Mouse (Mus musculus): ENCODE data around the gene Kif5c. TPM values are rescaled to one million over a fixed set of nuclear protein-coding genes. Genes with fewer than 3 reads are reported as not detected.

The Kif5c gene
- polyA plus RNA-seq, 1 experiment from 2014 or later = 11.3 TPM

- Histone ChIP-seq H3K36me3 (ENCODE audit: control insufficient read depth, insufficient read depth, low read length) (no peaks in the 10 kb centered on the region), H3K9me3 (ENCODE audit: control insufficient read depth, low read length) (no peaks in the 10 kb centered on the region), H3K9ac (ENCODE audit: low read length) (no peak overlapping the region), H3K27ac (ENCODE audit: low read depth) (no peak overlapping the region), H3K4me3 (ENCODE audit: low read depth, low read length) (no peak overlapping the region), H3K4me2 (ENCODE audit: low read length) (no peak overlapping the region), H3K27me3 (replicated peaks; ENCODE audit: control insufficient read depth, insufficient read depth, low read length) (no peaks in the 10 kb centered on the region), H3K4me1 (replicated peaks; ENCODE audit: control insufficient read depth, insufficient read depth, low read length) (0 out of 2 replicates have a peak, but pooled peaks cover 2% of the 10 kb centered on the region)
- WGBS = 87% methylated on average over 11 of the region's 11 CpGs
- ATAC-seq (replicated peaks; ENCODE audit: low FRiP score, low TSS enrichment, low read depth) = no peak
- no peak for DNase-seq (ENCODE audit: low spot score)
Observed at GRCm38 (mm10) chr2:49726672-49727071, 107.6 kb downstream of the Kif5c start.

- Histone ChIP-seq H3K9ac (ENCODE audit: low read length) (no peak overlapping the region), H3K27me3 (replicated peaks; ENCODE audit: control insufficient read depth, insufficient read depth, low read length) (no peaks in the 10 kb centered on the region), H3K36me3 (ENCODE audit: control insufficient read depth, insufficient read depth, low read length) (no peaks in the 10 kb centered on the region), H3K27ac (ENCODE audit: low read depth) (no peak overlapping the region), H3K4me3 (ENCODE audit: low read depth, low read length) (no peak overlapping the region), H3K4me2 (ENCODE audit: low read length) (no peak overlapping the region), H3K4me1 (replicated peaks; ENCODE audit: control insufficient read depth, insufficient read depth, low read length) (0 out of 2 replicates have a peak, but pooled peaks cover 2% of the 10 kb centered on the region), H3K9me3 (ENCODE audit: control insufficient read depth, low read length) (no peaks in the 10 kb centered on the region)
- no peak; the same call in 1 of the 2 replicates for ATAC-seq (replicated peaks; ENCODE audit: low FRiP score, low TSS enrichment, low read depth)
- DNase-seq (ENCODE audit: low spot score) = no peak
- 16% methylated on average over 7 of the region's 7 CpGs for WGBS
Observed at GRCm38 (mm10) chr2:49727199-49727598, 108.1 kb downstream of the Kif5c start.

DNA sequence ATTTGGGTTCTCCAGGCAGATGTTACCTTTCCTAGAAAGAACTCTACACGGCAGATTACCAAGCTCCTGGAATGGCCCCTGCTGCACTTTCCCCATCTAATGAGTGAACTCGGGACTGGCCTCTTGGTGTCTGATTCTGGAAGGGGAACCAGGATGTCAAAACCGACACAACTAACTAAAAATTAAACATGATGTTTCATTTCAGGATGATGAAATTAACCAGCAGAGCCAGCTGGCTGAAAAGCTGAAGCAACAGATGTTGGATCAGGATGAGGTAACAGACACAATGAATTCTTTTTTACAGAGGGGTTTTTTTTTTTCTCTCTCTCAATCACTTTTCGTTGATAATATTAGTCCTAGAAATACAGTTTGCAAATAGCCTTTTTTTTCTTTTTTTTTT lies 108.6 kb downstream of the Kif5c start:
- H3K4me1 ChIP-seq (replicated peaks; ENCODE audit: control insufficient read depth, insufficient read depth, low read length) = 0 out of 2 replicates have a peak, but pooled peaks cover 2% of the 10 kb centered on the region
- H3K27ac ChIP-seq (ENCODE audit: low read depth) = no peak overlapping the region
- no peak overlapping the region for H3K4me2 ChIP-seq (ENCODE audit: low read length)
- no peaks in the 10 kb centered on the region for H3K27me3 ChIP-seq (replicated peaks; ENCODE audit: control insufficient read depth, insufficient read depth, low read length)
- H3K9ac ChIP-seq (ENCODE audit: low read length) = no peak overlapping the region
- no peaks in the 10 kb centered on the region for H3K36me3 ChIP-seq (ENCODE audit: control insufficient read depth, insufficient read depth, low read length)
- ATAC-seq (replicated peaks; ENCODE audit: low FRiP score, low TSS enrichment, low read depth) = no peak
- 81% methylated on average over 4 of the region's 4 CpGs for WGBS
- no peaks in the 10 kb centered on the region for H3K9me3 ChIP-seq (ENCODE audit: control insufficient read depth, low read length)
- H3K4me3 ChIP-seq (ENCODE audit: low read depth, low read length) = no peak overlapping the region
- no peak for DNase-seq (ENCODE audit: low spot score)

- ATAC-seq (replicated peaks; ENCODE audit: low FRiP score, low TSS enrichment, low read depth) = no peak
Observed at GRCm38 (mm10) chr2:49728896-49729610, 110.0 kb downstream of the Kif5c start.

DNA sequence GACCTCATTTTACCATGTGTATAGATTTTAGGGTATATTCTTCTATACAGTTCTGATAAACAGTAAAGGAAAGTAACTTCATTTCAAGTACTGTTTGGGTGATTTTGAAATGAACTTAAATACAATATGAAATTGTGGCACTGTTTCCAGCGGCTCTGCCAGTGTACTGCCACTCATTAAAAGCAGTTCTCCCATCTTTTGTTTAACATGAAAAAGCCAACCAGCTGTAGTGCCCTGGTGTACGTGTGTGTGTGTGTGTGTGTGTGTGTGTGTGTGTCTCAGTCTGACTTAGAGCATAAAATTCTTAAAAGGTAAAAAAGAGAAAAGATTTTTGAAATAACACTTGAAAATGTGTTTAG lies 110.5 kb downstream of the Kif5c start:
- Histone ChIP-seq H3K4me3 (ENCODE audit: low read depth, low read length) (no peak overlapping the region), H3K4me2 (ENCODE audit: low read length) (no peak overlapping the region), H3K27me3 (replicated peaks; ENCODE audit: control insufficient read depth, insufficient read depth, low read length) (no peaks in the 10 kb centered on the region), H3K36me3 (ENCODE audit: control insufficient read depth, insufficient read depth, low read length) (no peaks in the 10 kb centered on the region), H3K9ac (ENCODE audit: low read length) (no peak overlapping the region), H3K27ac (ENCODE audit: low read depth) (no peak overlapping the region), H3K9me3 (ENCODE audit: control insufficient read depth, low read length) (no peaks in the 10 kb centered on the region), H3K4me1 (replicated peaks; ENCODE audit: control insufficient read depth, insufficient read depth, low read length) (0 out of 2 replicates have a peak, but pooled peaks cover 2% of the 10 kb centered on the region)
- 70% methylated on average over 2 of the region's 2 CpGs for WGBS
- DNase-seq (ENCODE audit: low spot score) = no peak
- no peak for ATAC-seq (replicated peaks; ENCODE audit: low FRiP score, low TSS enrichment, low read depth)

More at GRCm38 (mm10) chr2:49728896-49729610, 110.0 kb downstream of the Kif5c start:
- Histone ChIP-seq H3K4me2 (ENCODE audit: low read length) (no peak overlapping the region), H3K36me3 (ENCODE audit: control insufficient read depth, insufficient read depth, low read length) (no peaks in the 10 kb centered on the region), H3K27me3 (replicated peaks; ENCODE audit: control insufficient read depth, insufficient read depth, low read length) (no peaks in the 10 kb centered on the region), H3K27ac (ENCODE audit: low read depth) (no peak overlapping the region), H3K4me1 (replicated peaks; ENCODE audit: control insufficient read depth, insufficient read depth, low read length) (0 out of 2 replicates have a peak, but pooled peaks cover 2% of the 10 kb centered on the region), H3K9ac (ENCODE audit: low read length) (no peak overlapping the region), H3K9me3 (ENCODE audit: control insufficient read depth, low read length) (no peaks in the 10 kb centered on the region), H3K4me3 (ENCODE audit: low read depth, low read length) (no peak overlapping the region)
- no peak for DNase-seq (ENCODE audit: low spot score)
- 83% methylated on average over 10 of the region's 10 CpGs for WGBS

- H3K36me3 ChIP-seq (ENCODE audit: control insufficient read depth, insufficient read depth, low read length) = no peaks in the 10 kb centered on the region
- ATAC-seq (replicated peaks; ENCODE audit: low FRiP score, low TSS enrichment, low read depth) (no peak; the same call in 1 of the 2 replicates), DNase-seq (ENCODE audit: low spot score) (no peak)
- 0 out of 2 replicates have a peak, but pooled peaks cover 2% of the 10 kb centered on the region for H3K4me1 ChIP-seq (replicated peaks; ENCODE audit: control insufficient read depth, insufficient read depth, low read length)
- H3K27me3 ChIP-seq (replicated peaks; ENCODE audit: control insufficient read depth, insufficient read depth, low read length) = no peaks in the 10 kb centered on the region
- H3K27ac ChIP-seq (ENCODE audit: low read depth) = no peak overlapping the region
- no peak overlapping the region for H3K9ac ChIP-seq (ENCODE audit: low read length)
- 28% methylated on average over 5 of the region's 5 CpGs for WGBS
- H3K4me3 ChIP-seq (ENCODE audit: low read depth, low read length) = no peak overlapping the region
- no peak overlapping the region for H3K4me2 ChIP-seq (ENCODE audit: low read length)
- H3K9me3 ChIP-seq (ENCODE audit: control insufficient read depth, low read length) = no peaks in the 10 kb centered on the region
Observed at GRCm38 (mm10) chr2:49730183-49730582, 111.1 kb downstream of the Kif5c start.

DNA sequence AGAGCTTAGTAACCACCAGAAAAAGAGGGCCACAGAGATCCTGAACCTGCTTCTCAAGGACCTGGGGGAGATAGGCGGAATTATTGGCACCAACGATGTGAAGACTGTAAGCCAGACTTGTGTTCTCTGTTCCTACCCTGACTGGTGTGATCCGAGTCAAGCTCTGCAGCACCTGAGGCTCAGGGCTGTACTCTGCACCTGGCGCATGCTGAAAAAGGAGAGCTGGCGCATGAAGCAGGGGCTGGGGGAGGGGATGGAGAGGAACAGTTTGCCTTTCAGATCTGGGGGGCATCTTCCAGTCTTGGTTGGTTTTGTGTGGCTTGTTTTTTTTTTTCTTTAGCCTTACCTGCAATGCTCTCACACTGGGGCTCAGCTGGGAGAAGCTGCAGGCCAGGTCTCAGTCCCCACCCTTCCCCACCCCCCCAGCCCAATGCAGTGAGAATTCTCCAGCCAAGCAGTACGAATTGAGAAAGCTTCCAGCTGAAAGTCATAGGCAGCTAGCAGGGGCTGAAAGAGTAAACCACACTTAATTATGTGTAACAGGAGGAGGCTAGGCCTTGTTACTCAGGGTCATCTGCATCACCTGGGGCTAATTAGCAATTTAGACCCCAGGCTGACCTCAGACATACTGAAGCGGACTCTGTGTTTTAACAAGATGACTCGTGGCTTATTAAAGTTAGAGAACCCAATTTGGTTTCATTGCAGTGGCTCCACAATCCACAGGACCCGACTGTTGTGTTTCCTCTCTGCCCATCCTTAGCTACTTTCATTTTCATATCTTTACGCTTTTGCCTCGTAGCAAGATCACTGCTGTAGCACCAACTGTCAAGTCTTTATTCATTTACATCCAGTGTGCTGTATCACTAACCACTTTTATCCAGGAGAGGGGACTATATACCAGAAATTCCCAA lies 113.9 kb downstream of the Kif5c start:
- ATAC-seq (replicated peaks; ENCODE audit: low FRiP score, low TSS enrichment, low read depth) (no peak), DNase-seq (ENCODE audit: low spot score) (no peak)
- Histone ChIP-seq H3K4me1 (replicated peaks; ENCODE audit: control insufficient read depth, insufficient read depth, low read length) (0 out of 2 replicates have a peak, but pooled peaks cover 2% of the 10 kb centered on the region), H3K4me2 (ENCODE audit: low read length) (no peak overlapping the region), H3K27ac (ENCODE audit: low read depth) (no peak overlapping the region), H3K4me3 (ENCODE audit: low read depth, low read length) (no peak overlapping the region), H3K9me3 (ENCODE audit: control insufficient read depth, low read length) (no peaks in the 10 kb centered on the region), H3K27me3 (replicated peaks; ENCODE audit: control insufficient read depth, insufficient read depth, low read length) (no peaks in the 10 kb centered on the region), H3K36me3 (ENCODE audit: control insufficient read depth, insufficient read depth, low read length) (no peaks in the 10 kb centered on the region), H3K9ac (ENCODE audit: low read length) (no peak overlapping the region)
- 67% methylated on average over 11 of the region's 11 CpGs for WGBS

DNA sequence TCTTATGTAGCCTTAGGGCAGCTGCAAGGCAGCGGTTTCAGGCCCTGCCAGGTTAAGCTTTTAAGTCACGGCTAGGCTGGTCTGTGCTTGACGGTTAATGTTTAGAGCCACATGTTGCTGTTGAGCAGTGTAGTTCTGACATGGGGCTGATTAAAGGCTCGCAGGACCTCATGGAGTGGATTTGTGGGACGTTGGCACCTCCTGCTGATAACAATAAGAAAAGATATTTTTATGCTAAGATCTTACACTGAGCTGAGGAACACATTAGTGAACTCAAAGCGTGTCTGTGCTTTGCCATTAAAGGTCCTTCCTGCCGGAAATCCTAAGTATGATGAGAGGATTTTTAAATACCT lies 114.5 kb downstream of the Kif5c start:
- H3K4me1 ChIP-seq (replicated peaks; ENCODE audit: control insufficient read depth, insufficient read depth, low read length) = 0 out of 2 replicates have a peak, but pooled peaks cover 2% of the 10 kb centered on the region
- H3K9me3 ChIP-seq (ENCODE audit: control insufficient read depth, low read length) = no peaks in the 10 kb centered on the region
- H3K36me3 ChIP-seq (ENCODE audit: control insufficient read depth, insufficient read depth, low read length) = no peaks in the 10 kb centered on the region
- H3K4me2 ChIP-seq (ENCODE audit: low read length) = no peak overlapping the region
- 68% methylated on average over 7 of the region's 7 CpGs for WGBS
- H3K27me3 ChIP-seq (replicated peaks; ENCODE audit: control insufficient read depth, insufficient read depth, low read length) = no peaks in the 10 kb centered on the region
- no peak for DNase-seq (ENCODE audit: low spot score)
- H3K4me3 ChIP-seq (ENCODE audit: low read depth, low read length) = no peak overlapping the region
- ATAC-seq (replicated peaks; ENCODE audit: low FRiP score, low TSS enrichment, low read depth) = no peak
- no peak overlapping the region for H3K9ac ChIP-seq (ENCODE audit: low read length)
- no peak overlapping the region for H3K27ac ChIP-seq (ENCODE audit: low read depth)

Data from intestine, embryonic 14.5 days (tissue).